Mouse (Mus musculus): ENCODE data around the gene Tcf25.

GRCm38 (mm10) chr8:123342253-123342652, 31.3 kb upstream of the Tcf25 start:
- TF ChIP-seq POLR2A (IDR thresholded peaks at IDR 0.05; ENCODE audit: control insufficient read depth, low read depth, low read length) (peak; percentile 12; the same call in 1 of the 2 replicates), CTCF (IDR thresholded peaks at IDR 0.05; ENCODE audit: control insufficient read depth, insufficient read depth, insufficient replicate concordance, low read depth, low read length) (no peak)
